Comparison of ENCODE assay signal across 25 mouse cellular contexts in genomic region chr4:124738783-124739182, GRCm38 (mm10).
"Had no signal": no experiment of that assay in that cellular context is flagged by ENCODE, and none has a peak within 500 bp of the region (broad histone marks: within the 10 kb centered on the region; RNA-seq: fewer than 3 reads in every experiment).

No protein-coding gene starts in this region.

- H3K9ac ChIP-seq: heart, embryonic 13.5 days; heart, embryonic 15.5 days; hindbrain, embryonic 13.5 days; hindbrain, embryonic 15.5 days; kidney, embryonic 15.5 days; limb, embryonic 13.5 days; limb, embryonic 15.5 days had no signal

- H3K9me3 ChIP-seq: heart, embryonic 13.5 days; heart, embryonic 15.5 days; hindbrain, embryonic 13.5 days; hindbrain, embryonic 15.5 days; kidney, embryonic 15.5 days; limb, embryonic 13.5 days; limb, embryonic 15.5 days had no signal

- DNase-seq: gastrocnemius, postnatal 14 days; gastrocnemius, postnatal 36 days; heart, adult 11 months; heart, adult 2 months; heart, postnatal 14 days; heart, postnatal 36 days; kidney, adult 11 months; kidney, adult 2 months; kidney, adult 9 months; kidney, postnatal 14 days; kidney, postnatal 36 days; layer of hippocampus, adult 9-11 months; layer of hippocampus, postnatal 36 days; left cerebral cortex, postnatal 4 days had no signal

- H3K4me3 ChIP-seq: heart, adult 2 months; heart, embryonic 13.5 days; heart, embryonic 15.5 days; hindbrain, embryonic 13.5 days; hindbrain, embryonic 15.5 days; kidney, embryonic 15.5 days; limb, embryonic 13.5 days; limb, embryonic 15.5 days had no signal

- H3K27ac ChIP-seq: heart, adult 2 months; heart, embryonic 13.5 days; heart, embryonic 15.5 days; hindbrain, embryonic 13.5 days; hindbrain, embryonic 15.5 days; hindbrain, postnatal 0 days; kidney, embryonic 15.5 days; kidney, postnatal 0 days; limb, embryonic 13.5 days; limb, embryonic 15.5 days had no signal

- H3K27me3 ChIP-seq: heart, embryonic 13.5 days; heart, embryonic 15.5 days; hindbrain, embryonic 13.5 days; hindbrain, embryonic 15.5 days; kidney, embryonic 15.5 days; limb, embryonic 13.5 days; limb, embryonic 15.5 days had no signal

- H3K4me2 ChIP-seq: heart, embryonic 11.5 days; heart, embryonic 13.5 days; heart, embryonic 15.5 days; hindbrain, embryonic 13.5 days; hindbrain, embryonic 15.5 days; kidney, embryonic 15.5 days; limb, embryonic 13.5 days; limb, embryonic 15.5 days had no signal

- ATAC-seq: hindbrain, postnatal 0 days; intestine, embryonic 16.5 days had no signal

- H3K36me3 ChIP-seq: hindbrain, embryonic 15.5 days had no signal
